Mouse (Mus musculus): Measurements from ENCODE around the gene Plcl2. TPM values are rescaled to one million over a fixed set of nuclear protein-coding genes. Genes with fewer than 3 reads are reported as not detected.
"Not testable (repeated sequence)": the region's sequence is repeated elsewhere in the genome, so short reads cannot be mapped to it uniquely, and the experiment has no call there.

The Plcl2 gene
- total RNA-seq, 2 experiments from 2014 or later: 28.1 to 29.6 TPM

DNA sequence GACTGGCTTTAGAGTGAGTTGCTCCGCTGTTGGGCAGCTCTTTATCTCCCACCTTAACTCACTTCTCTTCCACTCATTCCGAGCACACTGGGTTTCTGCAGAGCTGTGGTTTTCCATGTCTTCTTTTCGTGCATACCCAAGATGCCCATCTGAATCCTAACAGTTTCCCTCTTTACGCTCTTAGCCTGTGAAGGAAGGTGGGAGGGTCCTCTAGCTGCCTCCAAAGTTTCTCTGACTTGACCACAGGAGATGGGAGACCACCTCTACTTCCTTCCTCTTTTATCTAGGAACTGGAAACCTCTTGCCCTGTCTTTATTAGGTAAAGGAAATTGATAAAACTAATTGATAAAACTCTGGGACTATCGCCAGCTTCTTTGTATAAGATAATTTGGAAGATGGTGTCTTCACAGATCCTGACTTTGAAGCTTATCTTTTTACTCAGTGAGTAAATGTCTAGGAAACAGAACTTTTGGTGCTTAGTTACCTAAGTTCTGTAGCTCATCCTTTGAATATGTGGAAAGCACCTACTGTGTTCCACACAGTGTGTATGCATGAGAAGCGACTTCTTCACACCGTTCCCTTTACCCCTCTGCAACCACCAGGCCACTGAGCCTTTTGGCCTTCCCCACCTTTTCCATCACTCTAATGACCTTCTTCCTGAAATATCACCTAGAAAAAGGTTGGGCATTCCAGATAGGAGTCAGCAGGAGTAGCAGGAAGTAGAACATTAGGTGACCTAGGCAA is 111.8 kb downstream of the Plcl2 start:
- peak; percentile 39; the same call in 1 of the 2 replicates for ATAC-seq (replicated peaks; ENCODE audit: poor library complexity)

DNA sequence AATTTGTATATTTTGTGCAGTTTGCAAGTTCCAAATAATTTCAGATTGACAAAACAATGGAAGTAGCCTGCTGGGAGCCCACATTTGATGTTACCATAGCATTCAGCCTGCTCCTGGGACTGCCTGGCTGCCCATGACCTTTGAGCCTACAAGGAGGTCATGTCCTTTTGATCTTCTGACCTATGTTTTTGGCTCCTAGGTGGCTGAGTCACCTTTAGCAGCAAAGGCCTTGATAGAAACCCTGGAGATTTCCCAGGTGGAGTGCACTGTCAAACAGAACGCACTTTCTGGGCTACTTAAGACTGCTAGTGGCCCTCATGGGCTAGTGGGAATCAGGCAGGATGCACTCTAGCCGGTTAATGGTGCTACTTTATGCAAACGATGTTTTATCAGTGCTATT is 112.8 kb downstream of the Plcl2 start:
- ATAC-seq (replicated peaks; ENCODE audit: poor library complexity): no peak

DNA sequence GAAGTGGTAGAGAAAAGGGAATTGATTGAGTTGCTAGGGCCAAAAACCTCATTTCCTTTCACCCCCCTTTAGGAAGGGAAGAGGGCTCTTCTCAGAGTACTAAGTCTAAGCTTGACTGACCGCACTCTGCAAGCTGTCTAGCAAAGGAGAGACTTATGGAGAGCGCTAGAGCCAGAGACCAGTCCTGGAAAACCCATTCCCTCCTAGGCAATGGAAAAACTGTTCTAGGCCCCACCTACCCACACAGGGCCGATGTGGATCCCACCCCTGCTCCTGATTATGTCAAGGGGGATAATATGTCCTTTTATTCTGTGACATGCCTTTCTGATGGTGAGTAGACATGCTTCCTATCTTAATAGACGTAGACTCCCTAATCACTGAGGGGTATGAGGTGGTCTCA is 116.4 kb downstream of the Plcl2 start:
- no peak for ATAC-seq (replicated peaks; ENCODE audit: poor library complexity)

DNA sequence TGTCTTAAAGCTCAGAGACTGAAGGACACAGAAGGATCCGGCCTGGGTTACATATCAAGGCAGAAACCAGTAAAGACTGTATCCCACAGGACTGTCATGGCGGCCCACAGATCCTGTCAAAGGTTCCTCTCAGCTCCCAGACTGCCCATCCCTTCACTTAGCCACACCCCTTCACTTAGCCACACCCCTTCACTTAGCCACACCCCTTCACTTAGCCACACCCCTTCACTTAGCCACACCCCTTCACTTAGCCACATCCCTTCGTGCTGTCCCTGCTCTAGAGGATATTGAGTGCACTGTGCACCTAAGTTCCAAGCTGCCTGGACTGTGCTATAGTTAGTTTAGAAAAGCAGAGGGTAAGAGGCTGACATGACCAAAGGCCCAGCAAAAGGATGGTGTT is 118.5 kb downstream of the Plcl2 start:
- ATAC-seq (replicated peaks; ENCODE audit: poor library complexity): peak; percentile 80

DNA sequence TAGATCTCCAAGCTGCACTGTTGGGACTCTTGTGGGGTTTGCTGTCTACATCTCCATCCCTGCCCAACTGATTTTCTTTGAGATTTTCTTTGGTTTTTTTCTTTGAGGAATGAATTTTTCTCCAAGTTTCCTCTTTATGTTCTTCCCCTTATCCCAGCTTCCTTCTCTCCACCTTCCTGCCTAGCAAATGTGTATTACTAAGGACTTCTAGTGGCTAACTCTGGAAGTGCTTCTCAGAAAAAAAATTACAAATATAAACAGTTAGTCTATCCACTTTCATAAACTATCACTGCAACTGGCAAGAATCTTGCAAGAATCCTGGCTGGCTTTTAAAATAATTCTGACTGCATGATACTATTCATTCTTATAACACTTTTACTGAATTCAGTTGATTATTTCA is 119.5 kb downstream of the Plcl2 start:
- no peak for ATAC-seq (replicated peaks; ENCODE audit: poor library complexity)

DNA sequence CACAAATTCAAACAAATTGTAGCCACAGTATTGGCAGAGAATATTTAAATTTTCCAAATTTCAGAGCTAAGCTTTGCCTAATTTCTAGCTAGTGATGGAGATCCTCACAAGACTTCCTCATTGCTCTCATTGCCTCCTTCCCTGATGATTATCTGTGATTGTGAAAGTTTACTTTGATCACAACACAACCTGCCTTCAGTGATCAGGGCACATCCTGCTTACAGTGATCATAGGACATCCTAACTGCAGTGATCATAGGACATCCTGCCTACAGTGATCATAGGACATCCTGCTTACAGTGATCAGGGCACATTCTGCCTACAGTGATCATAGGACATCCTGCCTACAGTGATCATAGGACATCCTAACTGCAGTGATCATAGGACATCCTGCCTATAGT is 121.8 kb downstream of the Plcl2 start:
- ATAC-seq (replicated peaks; ENCODE audit: poor library complexity): not testable (repeated sequence)

DNA sequence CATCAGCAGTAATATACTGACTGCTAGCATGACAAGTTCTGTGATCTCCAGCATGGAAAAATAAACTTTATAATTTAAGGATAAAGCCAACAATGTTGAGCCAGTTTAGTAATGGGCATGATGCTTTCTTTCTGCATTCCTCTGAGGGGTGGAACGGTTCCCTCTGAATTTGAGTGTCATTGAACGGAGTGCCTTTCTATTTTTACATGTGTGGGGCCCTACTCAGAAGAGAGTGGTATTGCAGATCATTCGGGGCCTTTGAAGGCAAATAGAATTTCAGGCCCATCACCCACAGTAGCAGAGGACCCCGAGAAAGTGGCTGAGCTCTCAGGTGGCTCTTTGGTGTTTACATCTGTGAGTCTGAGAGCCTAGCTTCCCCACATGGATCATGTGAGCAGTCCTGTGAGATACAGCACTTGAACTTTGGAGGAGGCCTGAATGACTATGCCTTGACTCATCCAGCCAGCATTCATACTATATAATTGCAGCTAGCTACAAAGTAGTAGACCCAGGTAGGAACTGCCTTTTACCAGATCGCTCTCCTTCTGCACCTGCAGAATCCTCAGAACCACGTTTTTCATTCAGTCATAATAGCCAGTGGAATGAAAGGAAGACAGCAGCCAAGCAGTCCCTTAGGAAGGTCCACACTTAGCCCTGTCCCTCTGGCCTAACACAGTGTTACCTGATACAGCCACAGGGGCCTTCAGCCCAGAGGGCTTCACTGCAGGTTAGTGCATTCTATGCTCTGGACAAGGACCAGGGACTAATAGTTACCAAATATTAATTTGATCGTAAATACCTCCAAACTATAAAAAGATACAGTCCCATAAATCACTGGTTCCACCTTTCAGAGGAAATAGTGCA is 125.0 kb downstream of the Plcl2 start:
- ATAC-seq (replicated peaks; ENCODE audit: poor library complexity): no peak

DNA sequence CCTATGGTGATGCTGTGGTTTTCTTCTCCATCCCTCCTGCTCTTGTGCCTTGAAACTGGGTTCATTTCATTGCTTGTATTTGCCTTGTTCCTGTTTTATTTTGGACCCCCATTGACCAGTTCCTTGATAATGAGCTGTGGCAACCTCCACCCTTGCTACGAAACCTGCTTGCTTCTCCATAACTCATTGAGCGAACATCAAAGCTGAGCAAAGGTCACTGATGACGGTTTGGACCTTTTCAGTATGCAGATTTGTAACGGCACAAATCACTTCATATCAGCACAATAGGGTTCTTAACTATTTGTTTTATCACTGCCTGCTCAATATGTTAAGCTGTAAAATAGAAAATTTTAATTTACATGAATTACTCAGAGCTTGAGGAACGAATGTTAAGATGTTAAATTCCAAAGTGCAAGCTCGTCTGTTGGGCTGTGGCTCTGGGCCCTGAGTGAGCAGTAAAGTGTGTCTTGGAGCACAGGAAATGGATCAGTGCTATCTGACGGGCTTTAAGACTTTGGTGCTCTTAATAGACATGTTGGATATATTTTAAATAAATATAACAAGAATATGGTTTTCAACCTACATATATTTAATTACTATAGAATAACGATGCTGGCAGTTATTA is 126.9 kb downstream of the Plcl2 start:
- ATAC-seq (replicated peaks; ENCODE audit: poor library complexity): no peak

DNA sequence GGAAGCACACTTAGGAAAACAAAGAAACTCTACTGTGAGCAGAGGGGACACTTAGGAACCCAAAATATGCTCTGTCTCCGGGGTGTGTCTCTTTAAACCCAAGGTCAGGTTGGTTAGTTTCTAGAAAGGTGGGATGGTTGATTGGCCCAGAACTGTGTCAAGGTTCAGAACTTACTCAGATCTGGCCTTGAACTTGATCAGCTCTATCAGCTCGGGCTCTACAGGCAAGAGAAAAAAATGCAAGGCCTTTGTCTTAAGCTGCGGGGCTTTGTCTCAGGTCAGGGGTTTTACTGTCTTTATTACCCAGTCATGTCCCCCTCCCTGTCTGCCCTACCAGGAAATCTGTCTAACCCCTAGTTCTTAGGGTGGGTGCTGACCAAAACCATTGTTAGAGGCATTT is 129.6 kb downstream of the Plcl2 start:
- no peak for ATAC-seq (replicated peaks; ENCODE audit: poor library complexity)

DNA sequence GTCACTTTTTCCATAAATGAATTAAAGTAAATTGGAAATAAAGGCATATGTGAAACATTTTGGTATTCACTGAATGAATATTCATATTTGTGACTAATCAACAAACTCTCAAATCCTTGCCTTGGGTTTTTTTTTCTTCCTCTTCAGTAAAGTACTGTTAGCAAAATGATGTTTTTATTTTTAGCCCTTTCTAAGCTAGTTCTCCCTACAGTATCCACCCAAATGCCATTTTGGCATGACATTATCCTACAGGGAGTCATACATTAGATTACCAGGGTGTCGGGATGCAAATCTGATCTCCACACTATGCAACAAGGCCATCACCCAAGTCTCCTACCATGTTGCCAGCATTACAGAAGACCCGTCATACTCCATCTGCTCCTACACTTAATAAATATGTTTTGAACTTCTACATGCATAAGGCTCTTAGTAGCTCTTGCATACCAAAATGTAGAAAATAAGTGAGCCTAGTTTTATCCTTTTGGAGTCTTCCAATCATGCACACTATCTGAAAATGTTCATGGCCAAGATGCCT is 131.9 kb downstream of the Plcl2 start:
- ATAC-seq (replicated peaks; ENCODE audit: poor library complexity): no peak

DNA sequence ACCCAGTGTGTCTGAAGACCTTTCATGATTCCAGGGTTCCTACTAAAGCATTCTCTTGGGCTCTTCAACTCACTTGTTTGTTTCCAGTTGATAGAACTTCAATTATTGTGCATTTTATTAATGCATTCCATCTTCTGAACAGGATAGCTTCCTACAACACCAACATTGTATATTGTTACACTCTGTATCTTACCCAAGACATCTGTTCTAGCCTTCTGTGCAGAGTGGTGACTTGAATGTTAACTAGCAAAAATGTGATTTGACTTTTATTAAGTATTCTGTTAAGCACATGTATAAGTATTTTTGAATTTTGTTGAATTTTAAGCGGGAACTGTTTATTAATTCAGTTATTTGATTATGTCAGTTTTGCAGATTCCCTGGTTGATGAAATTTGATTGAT is 132.7 kb downstream of the Plcl2 start:
- ATAC-seq (replicated peaks; ENCODE audit: poor library complexity): no peak

DNA sequence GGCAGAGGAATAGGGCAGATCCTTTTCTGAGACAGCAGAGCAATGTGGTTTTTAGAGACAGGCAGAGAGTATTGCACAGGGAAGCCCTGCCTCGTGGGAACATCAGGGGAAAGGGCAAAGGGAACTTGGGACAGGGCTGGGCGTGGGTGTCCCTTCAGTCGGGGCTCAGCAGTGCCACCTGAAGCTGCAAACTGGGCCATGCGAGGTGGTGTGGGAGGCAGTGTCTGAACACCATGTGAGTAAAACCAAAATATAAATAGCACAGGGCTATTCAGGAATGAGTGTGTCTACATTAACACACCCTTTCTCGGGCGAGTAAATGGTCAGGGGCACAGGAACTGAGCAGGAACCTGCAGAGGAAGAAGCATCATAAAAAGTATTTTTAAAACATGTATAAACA is 134.2 kb downstream of the Plcl2 start:
- no peak for ATAC-seq (replicated peaks; ENCODE audit: poor library complexity)

DNA sequence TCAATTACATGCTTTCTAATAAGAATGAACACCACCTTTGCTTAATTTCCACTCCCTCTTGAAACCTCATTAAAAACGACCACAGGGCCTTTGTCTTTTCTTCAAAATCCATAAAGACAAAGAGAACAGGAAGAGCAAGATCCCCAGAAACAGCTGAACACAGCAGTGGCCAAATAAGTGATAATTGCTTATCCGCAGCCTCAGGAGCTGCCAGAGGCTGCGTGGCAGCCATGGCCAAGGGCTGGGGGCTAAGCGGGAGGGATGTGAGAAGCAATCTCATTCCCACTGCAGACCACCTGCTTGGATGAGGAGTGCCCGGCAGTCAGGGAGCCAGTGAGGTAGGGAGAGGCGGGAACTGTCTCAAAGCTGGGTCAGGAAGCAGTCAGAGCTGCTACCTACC is 134.8 kb downstream of the Plcl2 start:
- ATAC-seq (replicated peaks; ENCODE audit: poor library complexity): no peak

DNA sequence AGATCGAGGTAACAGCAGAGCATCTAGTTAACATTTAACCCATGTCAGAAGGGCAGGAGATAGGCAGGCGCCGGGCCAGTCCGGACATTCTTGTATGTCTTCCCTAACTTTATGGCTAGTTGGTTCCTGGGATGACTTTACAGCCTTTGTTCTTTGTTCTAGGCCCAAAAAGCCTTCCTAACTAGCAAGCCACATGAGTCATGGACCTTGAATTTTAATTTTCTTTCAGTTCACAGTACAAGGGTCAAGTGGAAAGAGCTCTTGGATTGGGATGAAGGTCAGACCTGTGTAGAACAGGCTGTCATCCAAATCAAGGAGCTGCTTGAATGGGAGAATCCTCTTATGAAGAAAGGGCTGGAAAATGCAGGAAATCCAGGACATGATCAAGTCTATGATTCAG is 138.9 kb downstream of the Plcl2 start:
- not testable (repeated sequence) for ATAC-seq (replicated peaks; ENCODE audit: poor library complexity)

DNA sequence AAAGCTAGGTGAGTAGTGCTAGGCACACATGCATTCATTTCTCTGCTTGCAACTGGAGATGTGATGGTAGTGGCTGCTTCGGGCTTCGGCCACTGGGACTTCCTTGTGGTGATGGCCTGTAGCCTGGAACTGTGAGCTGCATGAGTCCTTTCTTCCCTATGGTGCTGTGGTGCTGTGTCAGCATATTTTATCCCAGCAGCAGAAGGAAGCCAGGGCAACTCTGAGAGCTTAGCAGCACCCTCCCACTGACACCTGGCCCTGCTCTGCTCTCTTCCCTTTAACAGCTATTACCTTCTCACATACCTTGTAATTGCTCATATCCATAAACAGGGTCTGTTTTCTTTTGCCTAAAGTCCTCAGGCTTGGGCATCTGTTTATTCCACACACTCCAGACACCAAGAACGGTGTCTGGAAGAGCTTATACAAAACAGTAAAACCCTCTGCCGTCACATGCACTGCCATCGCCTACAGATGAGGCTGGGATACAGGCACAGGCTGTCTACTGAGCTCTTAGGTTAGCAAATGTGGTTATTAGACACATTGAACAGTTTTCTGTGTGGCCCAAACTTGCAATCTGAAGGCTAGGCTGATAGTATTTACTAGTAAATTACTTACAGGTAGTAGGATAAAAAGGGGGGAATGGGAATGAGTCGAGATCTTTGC is 139.7 kb downstream of the Plcl2 start:
- no peak for ATAC-seq (replicated peaks; ENCODE audit: poor library complexity)

DNA sequence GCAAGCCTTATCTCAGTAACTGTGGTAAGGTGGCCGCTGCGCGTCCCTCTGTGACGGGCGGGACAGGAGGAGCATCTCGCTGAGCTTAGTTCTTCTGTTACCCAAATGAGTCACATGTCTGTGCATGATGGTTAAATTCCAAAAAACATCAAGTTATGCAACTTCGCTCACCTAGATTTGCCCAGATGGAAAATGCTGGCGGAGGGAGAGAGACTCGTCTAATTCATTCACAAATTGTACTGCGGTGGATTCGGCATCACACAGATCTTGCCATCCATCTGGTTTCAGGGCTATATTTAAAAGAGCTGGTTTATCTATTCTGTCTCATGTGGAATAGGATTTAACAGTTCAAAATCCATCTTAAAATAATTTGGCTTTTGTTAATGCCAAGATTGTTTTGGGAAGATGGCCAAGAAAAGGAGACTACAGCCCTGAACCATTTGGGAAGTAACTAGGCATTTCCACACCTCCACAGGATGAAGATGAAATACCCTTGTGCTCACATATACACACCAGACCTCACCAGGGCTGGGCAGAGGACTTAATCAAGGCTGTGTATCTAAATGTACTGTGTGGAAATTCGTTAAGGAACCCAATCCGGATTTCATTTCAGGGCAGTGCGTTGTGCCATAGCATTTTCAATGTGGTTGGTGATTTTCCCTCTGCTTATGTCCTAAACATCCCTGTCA is 141.5 kb downstream of the Plcl2 start:
- no peak for ATAC-seq (replicated peaks; ENCODE audit: poor library complexity)

DNA sequence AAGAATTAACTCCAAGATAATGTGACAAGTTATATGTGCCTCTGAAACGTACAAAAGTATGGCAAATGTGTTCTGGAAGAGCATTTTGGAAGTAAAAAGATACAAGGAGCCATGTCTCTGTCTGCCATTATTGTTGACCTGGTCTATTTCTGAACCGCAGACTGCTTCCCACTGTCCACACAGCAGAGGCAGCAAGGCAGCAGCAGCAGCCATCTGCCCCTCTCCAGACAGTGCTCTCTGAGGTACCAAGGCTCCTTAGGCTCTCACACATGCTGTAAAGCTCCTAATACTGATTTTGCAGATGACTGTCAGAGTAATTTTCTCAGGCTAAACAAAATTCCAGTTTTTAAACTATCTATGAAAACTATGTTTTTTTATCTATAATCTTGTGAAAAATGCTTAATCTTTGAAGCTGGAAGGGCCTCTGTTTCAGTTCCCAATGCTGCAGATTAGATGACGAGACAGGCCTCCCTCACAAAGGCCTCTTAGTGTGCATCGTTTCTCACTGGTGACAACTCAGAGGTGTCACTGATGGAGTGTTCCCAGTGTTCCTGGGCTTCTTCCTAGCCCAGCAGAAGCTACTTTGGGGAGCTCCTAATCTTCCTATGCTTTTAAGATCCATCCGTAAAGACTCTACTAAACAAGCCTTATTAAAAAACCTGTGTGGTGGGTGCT is 145.7 kb downstream of the Plcl2 start:
- no peak for ATAC-seq (replicated peaks; ENCODE audit: poor library complexity)

DNA sequence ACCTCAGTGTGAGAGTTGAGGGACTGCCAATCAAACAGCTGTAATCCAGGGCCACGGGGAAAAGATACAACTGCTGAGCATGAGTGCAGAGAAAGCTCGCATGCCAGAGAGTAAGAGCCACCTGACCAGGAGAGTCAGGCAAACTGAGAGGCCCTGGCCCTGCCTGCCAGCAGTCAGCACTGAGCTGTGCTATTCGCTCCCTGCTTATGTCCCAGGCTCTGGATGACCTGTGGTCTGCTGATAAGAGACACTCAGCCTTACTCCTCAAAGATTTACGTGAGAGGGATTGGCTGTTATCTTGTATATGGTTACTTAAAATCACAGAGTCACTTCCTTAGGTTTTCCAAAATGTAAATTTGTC is 146.2 kb downstream of the Plcl2 start:
- peak; percentile 57 for ATAC-seq (replicated peaks; ENCODE audit: poor library complexity)

DNA sequence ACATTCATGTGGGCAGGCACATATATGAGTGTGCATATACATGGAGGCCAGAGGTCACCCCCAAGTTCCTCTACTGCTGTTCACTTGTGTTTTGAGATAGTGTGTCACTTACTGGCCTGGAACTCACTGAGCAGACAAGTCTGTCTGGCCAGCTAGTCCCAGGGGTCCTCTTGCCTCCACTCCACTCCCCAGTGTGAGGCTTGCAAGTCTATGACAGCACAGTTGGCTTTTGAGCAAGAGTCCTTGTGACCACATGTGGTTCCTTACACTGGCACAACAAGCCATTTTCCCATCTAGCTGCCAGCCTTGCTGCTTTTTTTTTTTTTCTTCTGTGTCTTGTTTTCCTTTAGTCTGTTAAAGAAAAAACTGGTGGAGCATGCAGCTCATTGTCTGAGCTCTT is 148.1 kb downstream of the Plcl2 start:
- ATAC-seq (replicated peaks; ENCODE audit: poor library complexity): peak; percentile 26; the same call in 1 of the 2 replicates

DNA sequence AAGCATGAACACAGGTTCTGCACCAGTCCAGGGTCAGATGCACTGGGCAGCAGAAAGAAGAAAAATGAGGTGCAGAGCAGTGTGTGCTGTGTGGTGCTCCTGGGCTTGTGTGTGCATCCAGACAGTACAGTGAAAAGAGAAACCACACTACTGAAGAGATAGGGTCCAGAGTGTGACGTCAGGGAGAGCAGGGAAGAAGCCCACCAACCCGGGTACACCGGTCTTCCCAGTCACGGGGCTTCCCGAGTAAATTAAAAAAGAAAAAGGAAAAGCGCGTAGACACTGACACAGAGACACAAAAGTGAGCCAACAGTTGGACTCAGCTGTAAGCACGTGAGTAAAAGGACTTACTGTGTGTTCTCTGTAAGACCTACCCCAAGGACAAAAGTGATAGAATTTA is 149.7 kb downstream of the Plcl2 start:
- no peak for ATAC-seq (replicated peaks; ENCODE audit: poor library complexity)
